Mouse (Mus musculus) neural tube, embryonic 12.5 days (tissue): ENCODE results near the gene Men1. TPM values are rescaled to one million over a fixed set of nuclear protein-coding genes. Genes with fewer than 3 reads are reported as not detected.

ENCODE experiments used
- ATAC-seq: fragments of 200-750 bp; cut with Nextera tagmentation; 2 replicates; pipeline ENCODE4 v1.8.0; 2017; ENCODE audit warnings: low read depth, mild to moderate bottlenecking, moderate TSS enrichment, moderate library complexity; ENCODE audit not compliant: low FRiP score
- H3K27ac ChIP-seq: fragments of 300-500 bp; sonication (generic); 2 replicates; pipeline ENCODE4 v1.5.1; 2016
- H3K27me3 ChIP-seq: fragments of 300-500 bp; sonication (generic); replicated peaks from 2 replicates; pipeline ENCODE4 v1.6.1; 2016; ENCODE audit warnings: mild to moderate bottlenecking
- H3K36me3 ChIP-seq: fragments of 300-500 bp; sonication (generic); 2 replicates; pipeline ENCODE4 v1.6.1; 2016; ENCODE audit warnings: mild to moderate bottlenecking
- H3K4me1 ChIP-seq: fragments of 300-500 bp; sonication (generic); 2 replicates; pipeline ENCODE4 v1.6.1; 2016
- H3K4me2 ChIP-seq: fragments of 300-500 bp; sonication (generic); replicated peaks from 2 replicates; pipeline ENCODE4 v1.6.1; 2016; ENCODE audit warnings: mild to moderate bottlenecking
- H3K4me3 ChIP-seq: fragments of 300-500 bp; sonication (generic); 2 replicates; pipeline ENCODE4 v1.5.1; 2016
- H3K9ac ChIP-seq: fragments of 300-500 bp; sonication (generic); 2 replicates; pipeline ENCODE4 v1.6.1; 2016; ENCODE audit warnings: mild to moderate bottlenecking
- H3K9me3 ChIP-seq: fragments of 300-500 bp; sonication (generic); 2 replicates; pipeline ENCODE4 v1.6.1; 2016; ENCODE audit warnings: mild to moderate bottlenecking
- WGBS: fragments of 180-500 bp; shearing (Covaris S2); methylation state at CpG from one replicate; pipeline ENCODE4 v1.1.7; 2016; 5-methylcytosine and 5-hydroxymethylcytosine counted together
- microRNA-seq: library from miRNA; unstranded; fragments of <30 nt; microRNA quantifications from one replicate; pipeline ENCODE4, GENCODE M21; 2017
- polyA plus RNA-seq: library from polyadenylated mRNA; unstranded; fragments of >200 nt; fragmentation: Nextera tagmentation; extraction: Ambion mirVana; gene quantifications from 2 replicates; pipeline ENCODE4 v1.2.1, GENCODE M21; 2016

Men1 gene
- polyA plus RNA-seq, 1 experiment from 2014 or later: 93.3 TPM

- Histone ChIP-seq H3K9ac (no peak overlapping the region), H3K4me2 (peak overlapping the region; percentile 47), H3K27me3 (no peaks in the 10 kb centered on the region), H3K4me1 (peaks cover 12% of the 10 kb centered on the region), H3K36me3 (no peaks in the 10 kb centered on the region), H3K4me3 (0 out of 2 replicates have a peak overlapping the region, but pooled peaks have one; percentile 7), H3K27ac (no peak overlapping the region), H3K9me3 (no peaks in the 10 kb centered on the region)
- ATAC-seq: no peak
- WGBS: 12% methylated on average over 16 of the region's 16 CpGs
Measured at GRCm38 (mm10) chr19:6389803-6390202, 55.0 kb downstream of the Men1 start.

- peaks cover 12% of the 10 kb centered on the region for H3K4me1 ChIP-seq
- H3K4me3 ChIP-seq: no peak overlapping the region
- no peak overlapping the region; the same call in 1 of the 2 replicates for H3K4me2 ChIP-seq
- H3K36me3 ChIP-seq: no peaks in the 10 kb centered on the region
- H3K27me3 ChIP-seq: no peaks in the 10 kb centered on the region
- ATAC-seq: no peak
- no peaks in the 10 kb centered on the region for H3K9me3 ChIP-seq
- 63% methylated on average over 6 of the region's 6 CpGs for WGBS
- H3K9ac ChIP-seq: no peak overlapping the region
- H3K27ac ChIP-seq: no peak overlapping the region
Measured at GRCm38 (mm10) chr19:6390251-6390650, 55.5 kb downstream of the Men1 start.

Small RNA genes within 50 kb of the gene (microRNA-seq; reads per million reads assigned to microRNA genes)
- gene Mir6989: 0.66 reads per million

Other genes with a start within 250 kb of the Men1 start
- gene Cdca5, start 250.0 kb upstream of the Men1 start, polyA plus RNA-seq: 27.1 and 28.4 TPM in 2 replicates
- 0.33 TPM in 1 of 2 replicates, not detected in the other for gene AC131692.1, start 240.6 kb upstream of the Men1 start, polyA plus RNA-seq
- 0.63 and 0.82 TPM in 2 replicates for gene Naaladl1, start 229.2 kb upstream of the Men1 start, polyA plus RNA-seq
- 53.5 and 59.0 TPM in 2 replicates for gene Sac3d1, start 216.3 kb upstream of the Men1 start, polyA plus RNA-seq
- 40.3 and 42.3 TPM in 2 replicates for gene Snx15, start 206.7 kb upstream of the Men1 start, polyA plus RNA-seq
- not detected in 2 replicates for gene Batf2, start 194.0 kb upstream of the Men1 start, polyA plus RNA-seq
- gene Arl2, start 193.4 kb upstream of the Men1 start, polyA plus RNA-seq: 100 and 102 TPM in 2 replicates
- not detected in 2 replicates for gene Majin, start 150.6 kb upstream of the Men1 start, polyA plus RNA-seq
- not detected in 2 replicates for gene Gpha2, start 108.6 kb upstream of the Men1 start, polyA plus RNA-seq
- gene Ppp2r5b, start 99.1 kb upstream of the Men1 start, polyA plus RNA-seq: 77.8 and 82.8 TPM in 2 replicates
- 13.8 and 14.7 TPM in 2 replicates for gene Atg2a, start 93.3 kb upstream of the Men1 start, polyA plus RNA-seq
- gene Ehd1, start 58.3 kb upstream of the Men1 start, polyA plus RNA-seq: 87.2 and 96.4 TPM in 2 replicates
- gene Cdc42bpg, start 28.5 kb upstream of the Men1 start, polyA plus RNA-seq: 0.27 and 0.60 TPM in 2 replicates
- gene Map4k2, start 6.2 kb downstream of the Men1 start, polyA plus RNA-seq: 16.0 and 18.4 TPM in 2 replicates
- 171 TPM in 2 replicates for gene Sf1, start 28.7 kb downstream of the Men1 start, polyA plus RNA-seq
- 4.7 and 5.5 TPM in 2 replicates for gene Pygm, start 49.4 kb downstream of the Men1 start, polyA plus RNA-seq
- gene Rasgrp2, start 64.4 kb downstream of the Men1 start, polyA plus RNA-seq: 26.4 and 28.3 TPM in 2 replicates
- gene Nrxn2, start 83.8 kb downstream of the Men1 start, polyA plus RNA-seq: 31.2 and 32.9 TPM in 2 replicates
- gene Slc22a12, start 208.1 kb downstream of the Men1 start, polyA plus RNA-seq: not detected in 2 replicates